Mouse (Mus musculus) neural tube, embryonic 11.5 days (tissue): ENCODE results near the gene Cda. TPM values are rescaled to one million over a fixed set of nuclear protein-coding genes. Genes with fewer than 3 reads are reported as not detected.

ENCODE experiments used
- ATAC-seq: fragments of 200-750 bp; cut with Nextera tagmentation; 2 replicates; pipeline ENCODE4 v1.8.0; 2017; ENCODE audit warnings: moderate number of reproducible peaks, mild to moderate bottlenecking, moderate TSS enrichment, moderate library complexity; ENCODE audit not compliant: insufficient read depth, low FRiP score, low TSS enrichment
- DNase-seq: peaks from one replicate; pipeline ENCODE4 v3.0.0-alpha.2; 2015; ENCODE audit warnings: low spot score
- H3K27ac ChIP-seq: fragments of 300-500 bp; sonication (generic); 2 replicates; pipeline ENCODE4 v1.5.1; 2014; ENCODE audit warnings: low read depth, mild to moderate bottlenecking, low read length
- H3K27me3 ChIP-seq: fragments of 300-500 bp; sonication (generic); 2 replicates; pipeline ENCODE4 v1.6.1; 2014; ENCODE audit warnings: mild to moderate bottlenecking, low read length, mixed read lengths; ENCODE audit not compliant: control insufficient read depth, insufficient read depth
- H3K36me3 ChIP-seq: fragments of 300-500 bp; sonication (generic); 2 replicates; pipeline ENCODE4 v1.6.1; 2014; ENCODE audit warnings: mild to moderate bottlenecking, low read length, moderate library complexity, mixed read lengths; ENCODE audit not compliant: control insufficient read depth, insufficient read depth
- H3K4me1 ChIP-seq: fragments of 300-500 bp; sonication (generic); 2 replicates; pipeline ENCODE4 v1.6.1; 2014; ENCODE audit warnings: low read length, mixed read lengths; ENCODE audit not compliant: control insufficient read depth, insufficient read depth
- H3K4me2 ChIP-seq: fragments of 300-500 bp; sonication (generic); 2 replicates; pipeline ENCODE4 v1.6.1; 2014; ENCODE audit warnings: low read depth, mild to moderate bottlenecking, moderate library complexity
- H3K4me3 ChIP-seq: fragments of 300-500 bp; sonication (generic); 2 replicates; pipeline ENCODE4 v1.5.1; 2014; ENCODE audit warnings: low read depth, low read length
- H3K9ac ChIP-seq: fragments of 300-500 bp; sonication (generic); 2 replicates; pipeline ENCODE4 v1.6.1; 2014; ENCODE audit warnings: mild to moderate bottlenecking, low read length
- H3K9me3 ChIP-seq: fragments of 300-500 bp; sonication (generic); 2 replicates; pipeline ENCODE4 v1.6.1; 2016; ENCODE audit warnings: low read length; ENCODE audit not compliant: control insufficient read depth
- WGBS: fragments of 180-500 bp; shearing (Covaris S2); extraction: QIAGEN DNeasy Blood & Tissue Kit; methylation state at CpG from one replicate; pipeline ENCODE4 v1.1.7; 2014; 5-methylcytosine and 5-hydroxymethylcytosine counted together
- polyA plus RNA-seq: library from polyadenylated mRNA; unstranded; fragments of >200 nt; fragmentation: Nextera tagmentation; extraction: Ambion mirVana; gene quantifications from 2 replicates; pipeline ENCODE4 v1.2.1, GENCODE M21; 2014

The Cda gene
- 3.5 and 4.4 TPM in 2 replicates for polyA plus RNA-seq

DNA sequence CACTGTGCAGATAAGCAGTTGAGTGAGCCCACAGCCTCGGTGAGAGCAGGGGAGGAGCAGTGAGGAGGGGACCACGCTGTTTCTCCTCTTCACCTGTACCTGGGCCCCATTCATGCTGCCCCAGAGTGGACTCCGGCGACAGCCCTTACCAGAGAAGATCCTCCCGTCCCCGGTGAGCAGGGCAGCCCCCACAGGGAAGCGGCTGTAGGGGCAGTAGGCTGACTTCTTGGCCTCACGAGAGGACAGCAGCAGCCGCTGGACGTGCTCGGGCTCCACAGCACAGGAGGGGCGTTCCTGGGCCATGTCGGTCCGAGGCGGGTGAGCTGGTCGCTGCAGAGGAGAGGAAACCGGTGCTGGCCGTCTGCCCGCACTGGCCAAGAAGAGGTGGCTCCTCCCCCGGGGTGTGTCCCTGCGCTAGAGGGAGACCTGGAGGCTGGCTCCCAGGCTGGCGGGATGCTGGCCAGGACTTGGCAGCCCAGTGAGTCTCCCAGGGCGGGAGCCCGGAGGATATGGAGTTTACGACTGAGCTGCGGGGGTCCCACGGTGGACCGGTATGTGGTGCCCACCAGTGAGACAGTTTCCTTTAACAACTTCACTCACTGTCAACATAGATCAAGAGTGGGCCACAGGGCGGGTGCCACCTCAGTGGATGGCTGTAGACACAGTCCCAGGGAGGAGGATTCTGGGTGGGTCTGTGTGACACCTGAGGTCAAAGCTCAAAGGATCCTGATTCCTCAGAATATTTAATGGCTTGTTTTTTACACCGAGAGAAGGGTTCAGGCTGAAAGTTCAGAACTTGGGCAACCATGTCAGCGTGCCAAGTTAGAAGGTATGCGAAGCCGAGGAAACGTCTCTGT lies at the start of gene Cda:
TSS of gene Cda (minus strand) at position 352 of the 857 bp plus-strand sequence.
- 13% methylated on average over 34 of the region's 34 CpGs for WGBS
- no peaks in the 10 kb centered on the region for H3K36me3 ChIP-seq
- H3K27ac ChIP-seq, result no peak within 1 kb of the TSS
- peak within 1 kb of the TSS; percentile 30 for H3K9ac ChIP-seq
- H3K9me3 ChIP-seq, result no peaks in the 10 kb centered on the region
- H3K4me3 ChIP-seq, result peak within 1 kb of the TSS; percentile 18
- peak within 1 kb of the TSS; percentile 42 for H3K4me2 ChIP-seq
- ATAC-seq (no peak), DNase-seq (peak; percentile 61)
- peaks cover 4% of the 10 kb centered on the region; the same call in 1 of the 2 replicates for H3K4me1 ChIP-seq
- H3K27me3 ChIP-seq, result peaks cover 5% of the 10 kb centered on the region

DNA sequence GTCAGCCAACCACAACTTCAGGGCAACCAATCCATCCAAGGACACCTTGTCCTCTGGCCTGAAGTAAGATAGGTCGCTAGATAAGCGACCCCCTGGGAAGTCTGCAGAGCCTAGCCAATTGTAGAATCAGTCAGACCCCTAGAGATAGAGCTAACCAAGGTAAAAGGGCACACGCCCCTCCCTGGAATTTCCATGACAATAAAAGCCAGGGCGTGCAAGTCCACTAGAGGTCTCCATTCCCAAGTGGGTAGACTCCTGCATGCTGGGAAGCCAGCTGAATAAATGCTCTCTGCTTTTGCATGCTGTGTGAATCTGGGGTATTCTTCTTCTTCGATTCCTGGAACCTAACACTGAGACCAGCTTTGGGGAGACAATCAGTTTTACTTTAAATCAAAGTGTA lies 48.6 kb upstream of the Cda start:
- no peak overlapping the region for H3K4me3 ChIP-seq

DNA sequence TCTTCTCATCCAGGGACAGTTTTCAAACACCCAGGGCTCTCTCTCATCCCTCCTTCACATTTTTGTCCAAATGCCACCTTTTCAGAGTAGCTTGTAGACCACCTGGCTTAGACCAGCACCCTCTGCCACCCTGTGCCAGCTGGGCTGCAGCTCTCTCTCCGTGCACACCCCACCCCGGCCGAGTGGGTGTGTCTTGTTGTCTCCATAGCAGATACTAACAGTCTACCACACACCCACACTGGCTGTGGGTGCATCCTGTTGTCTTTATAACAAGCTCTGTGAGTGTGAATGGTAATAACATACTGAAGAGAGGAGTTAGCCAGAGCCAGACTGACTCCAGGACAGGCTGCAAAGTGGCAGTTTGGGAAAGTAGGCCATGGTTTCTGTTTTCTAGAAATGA lies 48.2 kb upstream of the Cda start:
- no peak overlapping the region for H3K4me3 ChIP-seq
- H3K9me3 ChIP-seq, result no peaks in the 10 kb centered on the region
- ATAC-seq, result no peak
- WGBS, result 74% methylated on average over 3 of the region's 3 CpGs
- 0 out of 2 replicates have a peak, but pooled peaks cover 2% of the 10 kb centered on the region for H3K27me3 ChIP-seq
- H3K27ac ChIP-seq, result no peak overlapping the region
- DNase-seq, result no peak
- H3K36me3 ChIP-seq, result no peaks in the 10 kb centered on the region
- no peak overlapping the region for H3K9ac ChIP-seq
- no peaks in the 10 kb centered on the region for H3K4me1 ChIP-seq
- no peak overlapping the region for H3K4me2 ChIP-seq

More for the DNA sequence above, 48.6 kb upstream of the Cda start:
- no peaks in the 10 kb centered on the region for H3K4me1 ChIP-seq
- no peaks in the 10 kb centered on the region for H3K36me3 ChIP-seq
- no peak for DNase-seq
- 0 out of 2 replicates have a peak, but pooled peaks cover 2% of the 10 kb centered on the region for H3K27me3 ChIP-seq
- H3K9ac ChIP-seq, result no peak overlapping the region
- 51% methylated on average over 5 of the region's 5 CpGs for WGBS
- no peak for ATAC-seq
- H3K9me3 ChIP-seq, result no peaks in the 10 kb centered on the region
- no peak overlapping the region for H3K4me2 ChIP-seq
- H3K27ac ChIP-seq, result no peak overlapping the region

DNA sequence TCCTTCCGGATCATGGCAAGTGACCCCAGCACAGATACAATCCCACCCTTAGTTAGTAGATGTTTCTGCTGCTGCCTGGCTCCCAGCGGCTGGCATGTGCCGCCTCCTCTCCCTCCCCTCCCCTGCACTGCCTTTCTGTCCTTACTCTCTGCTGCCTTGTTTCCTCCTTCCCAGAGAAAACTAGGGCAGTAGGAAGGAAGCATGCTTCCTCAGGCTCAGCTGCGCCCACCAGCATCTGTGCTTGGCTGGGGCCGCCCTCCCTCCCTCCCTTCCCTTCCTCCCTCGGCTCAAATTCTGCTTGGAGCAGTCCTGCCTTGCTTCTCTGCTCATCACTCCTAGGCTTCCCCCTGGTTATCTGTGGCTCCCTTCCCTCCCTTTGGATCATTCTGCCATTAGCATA lies 46.9 kb upstream of the Cda start:
- Histone ChIP-seq H3K36me3 (no peaks in the 10 kb centered on the region), H3K9me3 (no peaks in the 10 kb centered on the region), H3K27me3 (0 out of 2 replicates have a peak, but pooled peaks cover 2% of the 10 kb centered on the region), H3K9ac (no peak overlapping the region), H3K27ac (no peak overlapping the region), H3K4me2 (no peak overlapping the region), H3K4me1 (no peaks in the 10 kb centered on the region), H3K4me3 (no peak overlapping the region)
- no peak for DNase-seq
- WGBS, result 27% methylated on average over 6 of the region's 6 CpGs
- ATAC-seq, result no peak

DNA sequence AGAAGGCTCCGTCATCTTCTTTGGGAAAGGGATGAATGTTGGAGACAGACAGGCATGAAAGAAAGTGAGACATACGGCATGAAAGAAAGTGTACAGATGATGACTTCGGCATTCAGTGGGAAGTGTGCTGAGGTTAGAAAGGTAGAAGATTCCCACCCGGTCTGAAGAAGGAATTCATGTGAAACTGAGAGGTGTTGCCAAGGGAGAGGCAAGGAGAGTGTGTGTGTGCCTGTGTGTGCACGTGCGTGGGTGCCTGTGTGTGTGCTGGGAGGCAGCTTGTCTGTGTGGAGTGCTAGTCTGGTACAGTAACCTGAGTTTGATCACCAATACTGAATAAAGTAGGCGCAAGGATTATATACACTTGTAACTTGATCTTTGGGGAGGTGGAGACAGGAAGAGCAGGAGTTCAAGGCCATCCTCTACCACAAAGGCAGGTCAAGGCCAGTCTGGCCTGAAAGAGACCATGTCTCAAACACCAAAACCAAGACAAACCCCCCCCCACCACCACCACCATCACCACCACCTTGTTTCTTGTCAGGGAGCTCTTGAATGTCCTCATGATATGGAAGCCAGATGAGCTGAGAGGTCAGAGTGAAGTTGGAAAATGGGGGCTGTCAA lies 43.8 kb upstream of the Cda start:
- WGBS, result 51% methylated on average over 7 of the region's 7 CpGs
- no peaks in the 10 kb centered on the region for H3K4me1 ChIP-seq
- ATAC-seq (no peak), DNase-seq (no peak)
- H3K27me3 ChIP-seq, result 0 out of 2 replicates have a peak, but pooled peaks cover 2% of the 10 kb centered on the region
- H3K36me3 ChIP-seq, result no peaks in the 10 kb centered on the region
- no peaks in the 10 kb centered on the region for H3K9me3 ChIP-seq
- H3K9ac ChIP-seq, result no peak overlapping the region
- no peak overlapping the region for H3K4me2 ChIP-seq
- H3K27ac ChIP-seq, result no peak overlapping the region
- H3K4me3 ChIP-seq, result no peak overlapping the region

DNA sequence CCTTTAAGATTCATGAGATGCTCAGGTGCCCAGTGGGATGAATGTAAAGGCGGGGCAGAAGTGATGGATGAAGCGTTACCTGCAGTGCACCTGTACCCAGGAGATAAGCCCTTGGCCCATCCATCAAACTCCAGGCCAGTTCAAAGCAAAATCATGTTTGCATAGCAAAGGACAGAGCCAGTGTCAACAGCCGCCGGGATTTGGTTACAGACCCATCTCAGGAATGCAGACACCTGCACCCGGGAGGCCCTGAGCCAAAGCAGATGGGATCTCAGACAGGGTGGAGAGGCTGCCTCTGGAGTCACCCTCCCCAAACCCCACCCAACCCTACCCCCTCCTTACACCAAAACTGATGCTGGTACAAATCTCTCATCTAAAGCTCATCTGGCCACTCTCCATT lies 43.2 kb upstream of the Cda start:
- no peaks in the 10 kb centered on the region for H3K9me3 ChIP-seq
- H3K9ac ChIP-seq, result no peak overlapping the region
- 4% methylated on average over 5 of the region's 5 CpGs for WGBS
- H3K27ac ChIP-seq, result no peak overlapping the region
- H3K4me1 ChIP-seq, result no peaks in the 10 kb centered on the region
- no peak overlapping the region for H3K4me2 ChIP-seq
- no peak overlapping the region for H3K4me3 ChIP-seq
- DNase-seq (no peak), ATAC-seq (no peak)
- H3K36me3 ChIP-seq, result no peaks in the 10 kb centered on the region
- 0 out of 2 replicates have a peak, but pooled peaks cover 2% of the 10 kb centered on the region for H3K27me3 ChIP-seq

DNA sequence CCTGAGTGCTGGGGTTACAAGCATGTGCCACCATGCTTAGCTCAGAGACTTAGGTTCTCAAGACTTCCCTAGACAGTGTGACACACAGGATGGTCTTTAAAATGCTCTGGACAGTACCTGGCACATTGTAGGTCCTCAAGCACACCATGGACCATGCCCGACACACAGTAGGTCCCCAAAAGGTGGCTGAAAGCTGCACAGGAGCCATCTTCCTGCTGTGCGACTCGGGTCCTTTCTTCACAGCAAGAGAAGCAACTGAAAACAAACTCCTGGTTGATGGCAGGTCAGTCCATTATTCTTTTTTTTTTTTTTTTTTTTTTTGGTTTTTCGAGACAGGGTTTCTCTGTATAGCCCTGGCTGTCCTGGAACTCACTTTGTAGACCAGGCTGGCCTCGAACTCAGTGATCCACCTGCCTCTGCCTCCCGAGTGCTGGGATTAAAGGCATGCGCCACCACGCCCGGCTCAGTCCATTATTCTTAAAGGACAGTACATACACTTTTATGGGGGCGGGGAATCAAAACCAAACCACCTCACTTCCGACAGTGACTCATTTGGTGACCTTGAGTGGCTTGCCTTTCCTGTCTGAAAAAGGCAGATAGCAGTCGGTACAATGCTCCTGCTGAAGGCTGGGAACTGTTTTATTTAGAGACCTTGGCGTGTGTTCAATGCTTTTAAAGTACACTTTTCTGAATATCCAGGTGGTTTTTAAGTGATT lies 39.8 kb upstream of the Cda start:
- no peak overlapping the region for H3K9ac ChIP-seq
- DNase-seq (no peak), ATAC-seq (no peak)
- H3K9me3 ChIP-seq, result no peaks in the 10 kb centered on the region
- 85% methylated on average over 11 of the region's 13 CpGs for WGBS
- no peaks in the 10 kb centered on the region for H3K4me1 ChIP-seq
- no peak overlapping the region for H3K27ac ChIP-seq
- no peak overlapping the region for H3K4me3 ChIP-seq
- no peaks in the 10 kb centered on the region for H3K27me3 ChIP-seq
- no peaks in the 10 kb centered on the region for H3K36me3 ChIP-seq
- H3K4me2 ChIP-seq, result no peak overlapping the region

DNA sequence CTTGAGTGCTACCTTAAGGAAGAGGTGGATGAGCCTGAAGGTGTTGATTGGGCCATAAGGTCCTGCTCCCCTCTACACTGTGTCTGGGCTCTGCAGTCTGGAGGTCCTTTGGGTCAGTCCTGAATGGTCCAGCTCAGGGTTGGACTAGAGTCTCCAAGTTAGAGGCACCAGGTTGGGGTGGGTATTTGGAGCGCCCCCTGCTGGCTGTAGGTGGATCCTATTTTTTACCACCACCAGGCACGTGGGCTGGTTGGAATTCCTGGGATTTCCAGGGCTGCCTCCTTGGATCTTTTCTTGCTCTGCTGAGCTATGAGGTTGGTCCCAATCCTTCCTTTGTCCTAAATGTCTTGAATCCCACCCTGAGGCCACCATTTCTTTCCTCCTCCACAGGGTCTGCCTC lies 37.0 kb upstream of the Cda start:
- Histone ChIP-seq H3K4me1 (no peaks in the 10 kb centered on the region), H3K9me3 (no peaks in the 10 kb centered on the region), H3K4me2 (no peak overlapping the region), H3K36me3 (no peaks in the 10 kb centered on the region), H3K27me3 (no peaks in the 10 kb centered on the region), H3K4me3 (no peak overlapping the region), H3K9ac (no peak overlapping the region), H3K27ac (no peak overlapping the region)
- 2% methylated on average over 2 of the region's 2 CpGs for WGBS
- no peak for ATAC-seq
- no peak for DNase-seq
